Mouse (Mus musculus) right cerebral cortex, postnatal 10 days (tissue): Measurements from ENCODE around the gene Gtf2a2.

Experiments
- DNase-seq, 2 experiments: peaks; one replicate each; pipeline ENCODE4 v3.0.0; 2021; ENCODE audit warnings: low spot score in 2 of 2

The Gtf2a2 gene

GRCm38 (mm10) chr9:70062012-70062411, 49.7 kb downstream of the Gtf2a2 start:
- DNase-seq, result no peak

GRCm38 (mm10) chr9:70067497-70067896, 55.1 kb downstream of the Gtf2a2 start:
- DNase-seq, result no peak

- no peak for DNase-seq
Observed at GRCm38 (mm10) chr9:70069961-70070435, 57.6 kb downstream of the Gtf2a2 start.

- DNase-seq, result no peak
Observed at GRCm38 (mm10) chr9:70072387-70072786, 60.0 kb downstream of the Gtf2a2 start.
